Mouse (Mus musculus) cerebellum, adult 9-11 months (tissue): ENCODE results near the gene Lig1.

Experiments used
- DNase-seq: peaks from one replicate; pipeline ENCODE4 v3.0.0; 2022

Lig1 gene

DNA sequence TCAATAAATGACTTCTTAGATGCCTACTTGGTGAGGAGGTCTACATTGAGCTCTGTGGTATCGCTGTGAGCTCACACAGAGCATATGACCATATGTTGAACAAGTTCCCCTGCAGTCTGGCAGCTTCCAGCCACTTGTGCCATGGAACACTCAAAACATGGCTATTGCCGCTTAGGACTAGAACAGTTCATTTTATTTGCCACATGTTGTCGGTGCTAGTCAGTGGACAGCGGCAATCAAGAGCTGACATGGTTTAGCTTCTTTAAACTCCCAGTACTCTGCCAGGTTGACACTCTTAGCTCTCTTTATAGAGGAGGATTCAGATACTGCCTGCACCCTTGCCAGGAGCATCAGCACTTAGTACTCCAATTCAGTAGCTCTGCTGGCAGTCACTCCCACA lies 34.3 kb downstream of the Lig1 start:
- DNase-seq, result no peak

DNA sequence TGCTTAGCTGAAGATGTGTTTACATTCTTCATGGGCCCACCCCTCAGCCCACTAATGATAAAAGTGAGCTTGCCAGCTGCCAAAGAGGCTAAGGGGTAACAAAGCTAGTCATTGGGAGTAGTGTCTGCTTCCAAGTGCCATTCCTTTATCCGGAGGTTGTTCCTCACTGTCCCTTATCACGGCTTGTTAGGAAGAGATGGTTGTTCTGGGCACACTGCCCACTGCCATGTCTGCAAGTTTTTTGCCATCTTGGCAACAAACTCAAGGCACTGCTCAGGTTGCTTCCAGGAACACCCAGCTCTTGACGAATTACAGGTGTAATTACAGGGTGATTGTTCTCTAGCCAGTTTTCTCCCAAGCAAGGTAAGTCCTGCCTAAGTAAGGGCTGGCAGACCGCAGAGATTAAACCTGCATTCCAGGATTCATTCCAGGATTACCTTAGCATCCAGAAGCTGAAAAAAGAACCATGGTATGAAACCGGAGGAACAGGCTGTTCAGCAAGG lies 37.1 kb downstream of the Lig1 start:
- no peak for DNase-seq

DNA sequence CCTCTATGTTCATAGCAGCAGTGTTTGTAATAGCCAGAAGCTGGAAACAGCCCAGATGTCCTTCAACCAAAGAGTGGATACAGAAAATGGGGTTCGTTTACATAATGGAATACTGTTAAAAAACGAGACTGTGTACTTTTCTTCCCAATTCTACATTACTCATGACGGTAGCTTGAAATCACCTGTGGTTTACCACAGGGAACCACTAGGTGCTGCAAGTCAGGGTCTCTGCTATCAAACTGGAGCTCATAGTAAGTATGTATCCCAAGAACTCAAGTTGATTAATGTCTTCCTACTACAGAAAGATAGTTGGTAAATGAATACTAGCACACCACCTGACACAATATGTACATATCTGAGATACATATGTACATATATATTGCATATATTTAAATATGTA lies 44.3 kb downstream of the Lig1 start:
- DNase-seq, result no peak

DNA sequence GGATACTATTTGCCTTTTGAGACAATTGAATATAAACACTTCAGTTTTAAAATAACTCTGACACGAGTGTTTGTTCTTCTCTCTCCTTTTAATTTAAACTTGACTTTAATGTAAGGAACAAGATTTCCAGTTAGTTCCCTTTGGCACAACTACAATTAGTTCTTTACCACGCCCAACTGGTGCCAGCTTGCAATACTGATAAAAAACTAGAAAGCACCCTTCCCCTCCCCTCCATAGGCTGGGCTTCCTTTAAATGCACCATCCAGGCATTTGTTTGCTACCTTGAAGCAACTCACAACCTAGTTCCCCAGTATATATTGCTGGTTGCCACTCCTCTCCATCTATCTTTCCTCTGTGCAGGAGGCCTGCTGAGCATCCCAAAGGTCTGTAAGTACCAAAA lies 47.2 kb downstream of the Lig1 start, which contains the start of gene Pla2g4c:
Gene Pla2g4c (plus strand): TSS at position 340 of the 400 bp plus-strand sequence.
- no peak for DNase-seq

DNA sequence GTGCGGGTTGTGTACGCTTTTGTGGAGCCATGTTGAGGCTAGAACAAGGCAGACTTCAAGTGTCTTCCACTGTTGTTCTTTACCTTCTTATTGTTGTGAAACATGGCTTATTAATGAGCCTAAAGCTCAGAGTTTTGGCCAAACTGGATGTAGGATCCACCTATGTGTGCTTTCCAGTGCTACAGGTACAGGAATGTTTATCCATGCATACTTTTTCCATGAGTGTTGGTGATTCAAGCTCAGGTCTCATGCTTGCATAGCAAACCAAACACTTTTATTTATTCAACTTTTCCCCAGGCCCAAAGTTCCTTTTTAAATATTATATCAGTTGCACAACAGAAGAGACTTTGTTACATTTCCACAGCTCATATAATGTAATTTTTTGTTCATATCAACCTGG lies 53.5 kb downstream of the Lig1 start:
- no peak for DNase-seq

DNA sequence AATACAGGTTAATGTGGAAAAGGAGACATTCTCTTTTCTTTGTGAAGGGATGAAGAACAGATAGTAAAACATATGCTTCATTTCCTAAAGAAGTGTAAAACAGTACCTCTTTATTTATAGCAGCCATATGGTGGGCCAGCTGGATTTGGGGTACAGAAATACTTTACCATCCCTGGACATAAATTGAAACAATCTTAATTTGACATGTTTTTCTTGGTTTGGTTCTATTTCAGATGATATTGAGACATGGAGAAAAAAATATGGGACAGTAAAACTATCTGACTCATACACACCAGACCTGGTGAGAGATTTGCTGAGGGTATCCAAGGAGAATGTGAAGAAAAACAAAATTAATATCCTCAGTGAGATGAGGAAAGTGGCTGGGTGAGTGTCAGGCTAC lies 78.9 kb downstream of the Lig1 start:
- no peak for DNase-seq
